Mouse (Mus musculus): ENCODE measurements around the gene D630003M21Rik.
A peak's percentile ranks its signal among the peaks of the same experiment; 100 is the strongest.

Gene D630003M21Rik

GRCm38 (mm10) chr2:158236698-158237097, 7.7 kb upstream of the D630003M21Rik start:
- DNase-seq (ENCODE audit: low spot score) = no peak

- DNase-seq (ENCODE audit: low spot score) = no peak
Measured at GRCm38 (mm10) chr2:158233106-158233505, 4.1 kb upstream of the D630003M21Rik start.

GRCm38 (mm10) chr2:158232414-158232813, 3.4 kb upstream of the D630003M21Rik start:
- DNase-seq (ENCODE audit: low spot score) = no peak

GRCm38 (mm10) chr2:158231071-158231470, 2.0 kb upstream of the D630003M21Rik start:
- DNase-seq (ENCODE audit: low spot score) = no peak

- no peak for DNase-seq (ENCODE audit: low spot score)
Measured at GRCm38 (mm10) chr2:158230617-158231016, 1.6 kb upstream of the D630003M21Rik start.

- no peak for DNase-seq (ENCODE audit: low spot score)
Measured at GRCm38 (mm10) chr2:158229503-158229892, 476 bp upstream of the D630003M21Rik start.

- peak; percentile 44 for DNase-seq (ENCODE audit: low spot score)
Measured at GRCm38 (mm10) chr2:158225301-158225700, 3.7 kb downstream of the D630003M21Rik start.

GRCm38 (mm10) chr2:158223497-158223896, 5.5 kb downstream of the D630003M21Rik start:
- DNase-seq (ENCODE audit: low spot score) = no peak

- peak; percentile 24 for DNase-seq (ENCODE audit: low spot score)
Measured at GRCm38 (mm10) chr2:158222664-158223063, 6.4 kb downstream of the D630003M21Rik start.

- no peak for DNase-seq (ENCODE audit: low spot score)
Measured at GRCm38 (mm10) chr2:158221446-158222084, 7.5 kb downstream of the D630003M21Rik start.

GRCm38 (mm10) chr2:158219562-158219961, 9.5 kb downstream of the D630003M21Rik start:
- DNase-seq (ENCODE audit: low spot score) = no peak

- DNase-seq (ENCODE audit: low spot score) = no peak
Measured at GRCm38 (mm10) chr2:158216510-158216909, 12.5 kb downstream of the D630003M21Rik start.

- peak; percentile 24 for DNase-seq (ENCODE audit: low spot score)
Measured at GRCm38 (mm10) chr2:158215283-158216117, 13.5 kb downstream of the D630003M21Rik start.

- DNase-seq (ENCODE audit: low spot score) = no peak
Measured at GRCm38 (mm10) chr2:158211764-158212471, 17.1 kb downstream of the D630003M21Rik start.

- DNase-seq (ENCODE audit: low spot score) = no peak
Measured at GRCm38 (mm10) chr2:158210958-158211357, 18.1 kb downstream of the D630003M21Rik start.

GRCm38 (mm10) chr2:158210503-158210902, 18.5 kb downstream of the D630003M21Rik start:
- peak; percentile 58 for DNase-seq (ENCODE audit: low spot score)

- no peak for DNase-seq (ENCODE audit: low spot score)
Measured at GRCm38 (mm10) chr2:158209776-158210175, 19.2 kb downstream of the D630003M21Rik start.

GRCm38 (mm10) chr2:158207848-158208247, 21.2 kb downstream of the D630003M21Rik start:
- peak; percentile 69 for DNase-seq (ENCODE audit: low spot score)

GRCm38 (mm10) chr2:158204114-158204513, 24.9 kb downstream of the D630003M21Rik start:
- peak; percentile 86 for DNase-seq (ENCODE audit: low spot score)

- no peak for DNase-seq (ENCODE audit: low spot score)
Measured at GRCm38 (mm10) chr2:158203686-158204085, 25.3 kb downstream of the D630003M21Rik start.

GRCm38 (mm10) chr2:158199281-158199680, 29.7 kb downstream of the D630003M21Rik start:
- DNase-seq (ENCODE audit: low spot score) = no peak

- no peak for DNase-seq (ENCODE audit: low spot score)
Measured at GRCm38 (mm10) chr2:158198861-158199260, 30.2 kb downstream of the D630003M21Rik start.

GRCm38 (mm10) chr2:158197971-158198370, 31.1 kb downstream of the D630003M21Rik start:
- no peak for DNase-seq (ENCODE audit: low spot score)
